Mouse (Mus musculus) G1E-ER4 (cell line): ENCODE measurements around the gene Rarb. TPM values are rescaled to one million over a fixed set of nuclear protein-coding genes. Genes with fewer than 3 reads are reported as not detected.

Experiments
- GATA1 ChIP-seq: IDR thresholded peaks from one replicate; pipeline ENCODE4 v1.8.0; 2012; ENCODE audit warnings: low read length, inconsistent platforms
- polyA plus RNA-seq: library from polyadenylated mRNA; stranded (reverse); fragments of >175 nt; gene quantifications from 2 replicates; pipeline ENCODE4 v1.2.3, GENCODE M21; 2012

Gene Rarb
- polyA plus RNA-seq: not detected in 2 replicates

DNA sequence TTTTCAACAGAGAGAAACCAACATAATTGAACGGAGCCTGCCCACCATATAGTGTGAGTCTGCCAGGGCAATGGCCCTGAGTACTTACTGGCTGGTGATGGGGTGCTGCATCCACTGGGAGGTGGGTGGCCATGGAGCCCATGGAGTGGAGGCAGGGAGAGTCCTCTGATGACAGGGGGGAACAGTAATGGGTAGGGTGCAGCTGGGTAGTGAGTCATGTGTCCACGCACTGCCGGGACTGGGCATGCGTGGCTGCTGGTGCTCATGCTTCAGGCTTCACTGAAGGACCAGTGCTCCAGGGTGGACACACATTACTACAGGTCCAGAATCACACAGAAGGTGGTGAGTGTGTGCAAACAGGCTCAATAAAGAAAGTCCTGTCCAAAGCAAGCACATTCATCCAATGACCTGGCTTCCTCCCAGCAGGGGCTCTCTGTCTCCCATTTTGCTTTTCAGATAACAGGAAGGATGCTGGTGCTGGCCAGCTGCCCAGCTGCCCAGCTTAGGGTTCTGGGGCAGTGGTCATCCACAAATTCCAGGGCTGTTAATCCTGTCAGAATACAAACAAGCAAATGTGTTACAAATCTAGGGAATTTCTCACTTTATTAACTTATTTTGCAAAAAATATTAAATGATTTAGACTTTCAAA, at the start of gene Rarb:
Gene Rarb, minus strand, starts transcription at position 555 of the 649 bp plus-strand sequence.
- no peak for TF ChIP-seq GATA1

- TF ChIP-seq GATA1: no peak
These were observed 23.1 kb upstream of the Rarb start for GRCm38 (mm10) chr14:16842036-16842435.

DNA sequence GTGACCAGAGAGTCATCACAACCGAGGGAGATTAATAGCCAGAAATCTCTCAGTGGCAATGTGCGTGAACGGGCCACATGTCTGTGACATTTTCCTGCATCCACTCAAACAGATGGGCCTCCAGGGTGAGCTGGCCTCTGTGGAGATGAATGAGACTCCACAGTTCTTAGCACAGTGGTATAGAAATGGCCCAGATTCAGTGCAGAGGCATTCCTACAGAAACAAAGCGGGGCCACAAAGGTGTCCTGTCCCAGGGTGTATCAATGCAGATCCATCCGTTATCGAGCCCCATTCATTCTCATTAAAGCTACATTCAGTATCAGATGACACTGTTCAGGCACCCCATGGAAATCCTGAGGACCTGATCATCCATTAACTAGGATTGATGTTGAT, 22.6 kb upstream of the Rarb start:
- no peak for TF ChIP-seq GATA1

DNA sequence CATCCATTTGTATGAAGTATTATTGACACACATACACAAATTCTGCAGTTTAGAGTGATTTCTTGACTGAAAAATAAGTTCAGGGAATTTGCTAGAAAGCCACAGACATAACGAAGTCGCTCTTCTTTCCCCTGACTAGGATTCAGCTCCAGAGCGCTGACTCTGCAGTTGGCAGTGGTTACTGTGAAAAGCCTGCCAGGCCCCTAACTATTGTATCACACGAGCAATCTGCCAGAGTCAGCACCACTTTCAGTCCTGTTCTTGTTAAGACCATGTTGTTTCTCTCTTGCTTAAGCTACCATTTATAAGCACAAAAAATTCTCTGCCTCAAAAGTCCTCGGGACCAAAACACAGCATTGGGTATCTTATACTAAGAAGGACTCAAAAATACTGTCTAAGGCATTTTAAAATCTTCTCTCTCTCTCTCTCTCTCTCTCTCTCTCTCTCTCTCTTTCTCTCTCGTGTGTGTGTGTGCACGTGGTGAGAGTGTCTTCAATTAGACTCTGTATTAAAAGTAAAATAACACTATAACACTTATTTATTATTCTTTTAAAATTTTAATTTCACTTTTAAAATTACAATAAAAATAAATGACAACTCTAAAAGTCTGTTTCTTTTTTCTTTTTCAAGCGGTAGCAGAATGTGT, 22.1 kb upstream of the Rarb start:
- TF ChIP-seq GATA1: no peak

GRCm38 (mm10) chr14:16840135-16840534, 21.2 kb upstream of the Rarb start:
- TF ChIP-seq GATA1: no peak

- TF ChIP-seq GATA1: no peak
These were observed 3.7 kb downstream of the Rarb start for GRCm38 (mm10) chr14:16815096-16815741.

DNA sequence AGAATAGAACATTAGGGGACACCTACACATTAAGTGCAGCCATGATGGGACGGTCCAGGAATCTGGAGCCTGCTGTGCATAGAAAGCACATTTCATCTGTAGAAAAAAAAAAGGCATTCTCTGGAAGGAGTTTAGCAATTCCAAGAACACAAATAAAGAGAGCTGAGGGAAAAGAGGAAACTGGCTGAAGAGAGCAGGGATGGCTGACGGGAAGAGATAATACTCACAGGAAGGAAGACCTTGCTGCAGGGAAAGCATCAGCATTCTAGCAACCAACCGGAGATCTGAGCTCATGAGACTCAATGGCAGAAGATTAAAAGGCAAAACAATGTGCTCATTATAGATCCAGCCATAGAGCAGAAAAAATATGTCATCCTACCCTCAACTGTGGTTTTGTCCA, 12.8 kb downstream of the Rarb start:
- no peak for TF ChIP-seq GATA1

DNA sequence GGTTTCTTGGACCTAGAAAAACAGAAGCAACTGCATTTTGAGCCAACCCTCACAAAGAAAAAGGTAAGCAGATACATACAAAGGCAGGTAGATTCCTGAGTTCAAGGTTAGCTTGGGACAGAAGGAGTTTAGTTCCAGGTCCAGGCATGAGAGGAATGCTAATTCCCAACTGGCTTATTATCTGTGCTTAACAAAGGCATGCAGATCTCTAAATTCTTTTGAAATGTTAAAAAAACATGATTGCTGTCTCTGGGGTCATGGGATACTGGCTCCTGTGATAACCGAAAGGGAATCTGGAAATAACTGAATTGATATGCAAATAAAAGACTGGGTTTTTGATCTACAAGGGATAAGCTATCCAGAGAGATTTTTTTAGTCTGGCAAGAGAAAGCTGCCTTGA, 28.8 kb downstream of the Rarb start:
- no peak for TF ChIP-seq GATA1

DNA sequence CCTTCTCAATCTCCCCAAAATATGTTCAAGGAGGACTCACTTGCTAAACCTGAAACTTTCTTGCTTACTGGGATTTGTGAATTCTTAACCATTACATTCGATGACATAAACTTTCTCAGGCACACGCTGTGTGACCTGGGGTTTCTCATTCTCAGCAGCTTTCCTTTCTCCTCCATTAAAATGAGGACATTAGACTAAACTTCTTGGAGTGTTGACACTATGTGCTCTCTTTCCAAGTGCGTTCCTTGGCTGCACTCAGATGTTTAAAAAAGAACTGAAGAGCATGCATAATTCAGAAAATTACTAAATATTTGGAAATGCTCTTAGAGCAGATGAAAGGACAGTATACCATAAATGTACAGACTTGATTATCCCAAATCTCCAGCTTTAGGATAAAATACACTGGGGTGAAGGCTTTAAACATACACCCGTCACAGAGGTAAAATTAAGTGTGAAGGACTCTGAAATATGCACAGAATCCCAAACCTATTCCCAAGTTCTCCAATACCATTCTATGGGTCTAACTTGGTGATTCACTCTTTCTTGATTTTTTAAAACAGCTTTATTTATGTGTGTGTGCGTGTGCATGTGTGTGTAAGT, 36.9 kb downstream of the Rarb start:
- no peak for TF ChIP-seq GATA1

DNA sequence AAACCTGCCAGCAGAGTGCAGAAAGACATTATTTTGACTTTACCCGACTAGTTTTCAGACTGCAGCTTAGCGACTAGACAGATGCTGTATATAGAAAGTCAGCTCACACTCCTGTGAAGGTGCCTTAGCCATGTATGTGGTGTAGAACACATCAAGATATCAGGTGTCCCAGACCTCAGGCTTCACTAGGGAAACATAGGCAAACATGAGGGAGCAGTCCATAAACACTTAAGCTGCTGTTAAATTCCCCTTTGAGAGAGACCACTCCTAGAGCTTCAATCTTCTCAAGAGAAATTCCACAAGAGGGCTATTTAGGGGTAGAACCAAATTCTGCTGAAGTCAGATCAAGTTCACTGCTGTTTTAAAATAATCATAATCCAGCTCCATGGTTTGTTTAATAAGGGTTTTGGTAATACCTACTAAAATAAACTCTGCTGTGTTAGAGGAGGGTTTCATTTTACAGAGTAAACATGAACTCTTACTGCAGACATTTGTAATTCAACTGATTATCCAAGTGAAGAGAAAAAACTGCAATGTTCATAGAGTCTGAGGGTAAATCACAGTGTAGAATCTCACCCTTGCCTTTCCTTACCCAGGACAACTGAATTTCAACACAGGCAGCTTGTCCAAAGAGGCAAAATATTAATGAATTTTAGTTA, 42.1 kb downstream of the Rarb start:
- no peak for TF ChIP-seq GATA1

- TF ChIP-seq GATA1: no peak
These were observed 46.0 kb downstream of the Rarb start for GRCm38 (mm10) chr14:16772927-16773326.

- no peak for TF ChIP-seq GATA1
These were observed 53.1 kb downstream of the Rarb start for GRCm38 (mm10) chr14:16765891-16766290.

DNA sequence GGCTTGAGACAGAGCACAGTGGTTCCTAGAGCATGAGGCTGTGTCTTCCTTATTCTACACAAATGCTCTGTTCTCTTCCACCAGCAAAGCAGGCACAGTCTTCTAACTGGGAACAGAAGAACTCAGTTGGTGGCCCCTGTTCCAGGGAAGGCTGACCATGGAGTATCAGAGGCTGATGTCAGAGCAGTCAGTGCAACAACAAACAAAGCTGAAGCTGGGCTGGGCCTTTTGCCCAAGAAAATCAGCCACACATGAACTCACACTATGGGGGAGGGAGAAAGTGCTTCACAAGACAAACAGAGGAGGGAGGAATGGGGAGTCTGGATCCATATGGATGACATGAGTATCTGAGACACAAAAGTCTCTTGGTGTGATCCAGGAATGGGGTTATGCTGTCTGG, 56.2 kb downstream of the Rarb start:
- TF ChIP-seq GATA1: no peak

DNA sequence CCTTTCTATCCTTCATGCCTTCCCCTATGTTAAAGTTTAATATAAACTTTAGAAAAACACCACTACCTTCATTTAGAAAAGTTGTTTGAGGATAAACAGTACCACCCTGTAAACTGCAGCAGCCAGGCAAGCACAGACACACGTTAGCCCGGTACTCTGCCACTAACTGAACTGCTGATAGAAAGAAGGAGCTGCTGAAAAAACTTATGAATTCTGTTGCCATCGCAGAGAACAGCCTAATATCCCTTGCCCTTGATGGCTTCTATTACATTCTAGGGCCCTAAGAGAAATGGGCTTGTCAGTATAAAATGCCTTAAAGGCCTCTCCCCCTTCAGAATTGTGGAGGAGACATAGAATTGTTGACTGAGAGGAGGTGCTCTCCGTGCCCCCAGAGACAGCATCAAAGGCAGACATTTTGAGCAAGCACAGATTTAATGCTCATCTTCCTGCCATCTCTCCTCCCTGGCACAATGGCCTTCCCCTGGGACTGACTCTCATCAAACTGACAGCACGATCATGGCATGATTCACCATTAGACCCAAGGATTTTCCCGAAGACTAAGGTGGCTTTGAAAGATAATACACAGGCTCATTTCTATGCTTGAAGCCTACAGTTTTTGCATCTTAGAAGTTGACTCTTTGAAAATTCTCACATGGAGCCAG, 60.1 kb downstream of the Rarb start:
- TF ChIP-seq GATA1: no peak

DNA sequence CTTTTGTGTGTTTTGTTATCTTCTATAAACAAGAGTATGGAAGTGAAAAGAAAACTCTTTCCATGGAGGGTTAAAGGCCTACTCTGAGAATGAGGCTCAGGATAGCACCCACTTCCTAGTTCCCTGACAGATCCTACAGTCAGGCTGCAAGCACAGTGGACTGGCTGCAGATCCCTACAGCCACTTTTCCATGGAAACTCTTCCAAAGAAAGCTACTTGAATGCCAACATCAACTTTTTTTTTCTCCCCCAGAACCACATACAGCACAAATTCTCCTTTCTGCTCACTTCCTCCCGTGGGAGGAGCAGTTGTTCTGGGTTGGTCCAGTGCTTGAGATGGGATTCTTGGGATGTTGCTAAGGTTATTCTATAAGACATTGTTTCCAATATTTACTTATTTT, 66.3 kb downstream of the Rarb start:
- no peak for TF ChIP-seq GATA1

GRCm38 (mm10) chr14:16746982-16747578, 71.9 kb downstream of the Rarb start:
- no peak for TF ChIP-seq GATA1
